Mouse (Mus musculus) left cerebral cortex, adult 8-10 months (tissue): Measurements from ENCODE around the gene Oas1d. TPM values are rescaled to one million over a fixed set of nuclear protein-coding genes. Genes with fewer than 3 reads are reported as not detected.

ENCODE experiments used
- DNase-seq, 2 experiments: peaks; one replicate each; pipeline ENCODE4 v3.0.0; 2022; ENCODE audit warnings: low spot score in 2 of 2
- total RNA-seq, 4 experiments: library from RNA; stranded (reverse); gene quantifications; 2 replicates each; pipeline ENCODE4 v1.2.4; 2022

Gene Oas1d
- total RNA-seq, 4 experiments from 2014 or later: not detected

DNA sequence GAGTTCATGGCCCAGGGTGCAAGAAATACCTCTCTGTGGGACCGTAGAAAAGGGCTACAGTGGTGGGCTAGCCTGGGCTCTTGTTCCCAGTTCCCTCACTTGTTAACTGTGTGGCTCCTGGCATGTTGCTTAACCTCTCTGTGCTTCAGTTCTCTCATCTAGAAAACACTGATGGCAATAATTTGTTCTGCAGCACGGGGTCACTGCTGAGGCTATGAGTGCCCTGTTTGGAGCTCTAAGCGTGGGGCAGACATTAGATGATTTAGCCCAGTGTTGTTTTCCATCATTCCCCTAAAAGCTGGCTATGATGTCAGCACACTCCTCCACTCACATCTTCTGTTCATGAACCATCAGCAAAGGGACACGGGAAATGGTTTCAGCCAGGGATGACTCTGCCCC lies 53.8 kb downstream of the Oas1d start:
- DNase-seq: no peak

DNA sequence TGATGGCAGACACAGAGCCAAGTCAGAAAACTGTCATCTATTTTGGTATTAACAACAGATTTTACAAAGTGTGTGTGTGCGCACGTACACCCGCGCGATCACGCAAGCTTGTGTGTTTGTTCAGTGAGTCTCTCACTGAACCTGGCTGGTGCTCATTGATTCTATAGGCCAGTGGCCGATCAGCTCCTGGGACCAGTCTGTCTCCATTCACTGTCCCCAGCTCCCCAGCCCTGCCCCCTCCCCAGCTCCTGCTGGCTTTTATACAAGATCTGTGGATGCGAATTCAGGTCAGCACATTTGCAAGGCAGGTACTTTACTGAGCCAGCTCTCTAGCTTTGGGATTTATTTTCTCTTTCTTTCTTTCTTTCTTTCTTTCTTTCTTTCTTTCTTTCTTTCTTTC lies 54.5 kb downstream of the Oas1d start:
- no peak for DNase-seq

GRCm38 (mm10) chr5:120969703-120970102 lies 55.4 kb downstream of the Oas1d start:
- DNase-seq: no peak

Other genes starting within 250 kb of the Oas1d start
- gene Dtx1, start 202.6 kb upstream of the Oas1d start, total RNA-seq: 10 to 100 TPM; 64.7 to 71.7 (median 69.7) TPM
- under 1 TPM in 2 of 4 experiments, not detected in 2; 0.21 to 0.27 TPM for gene Oas2, start 164.7 kb upstream of the Oas1d start, total RNA-seq
- gene Oas3, start 136.9 kb upstream of the Oas1d start, total RNA-seq: not detected
- not detected for gene Oas1e, start 119.0 kb upstream of the Oas1d start, total RNA-seq
- 1 to 10 TPM in 3 of 4 experiments, under 1 TPM in 1; 0.46 to 1.9 (median 1.5) TPM for gene Oas1c, start 102.0 kb upstream of the Oas1d start, total RNA-seq
- not detected for gene Oas1f, start 67.2 kb upstream of the Oas1d start, total RNA-seq
- not detected for gene Oas1h, start 53.1 kb upstream of the Oas1d start, total RNA-seq
- 1 to 10 TPM in 1 of 4 experiments, under 1 TPM in 1, not detected in 2; 0.27 to 1.4 TPM for gene Oas1g, start 26.9 kb upstream of the Oas1d start, total RNA-seq
- under 1 TPM; 0.20 to 0.86 (median 0.57) TPM for gene Oas1a, start 7.0 kb upstream of the Oas1d start, total RNA-seq
- gene Rph3a, start 95.6 kb downstream of the Oas1d start, total RNA-seq: 100 to 1,000 TPM; 305 to 327 (median 312) TPM